Mouse (Mus musculus): ENCODE measurements around the gene Igf2bp2. TPM values are rescaled to one million over a fixed set of nuclear protein-coding genes. Genes with fewer than 3 reads are reported as not detected.

The Igf2bp2 gene
- total and polyA plus RNA-seq, 3 experiments: 0.43 to 1.5 (median 0.51) TPM

DNA sequence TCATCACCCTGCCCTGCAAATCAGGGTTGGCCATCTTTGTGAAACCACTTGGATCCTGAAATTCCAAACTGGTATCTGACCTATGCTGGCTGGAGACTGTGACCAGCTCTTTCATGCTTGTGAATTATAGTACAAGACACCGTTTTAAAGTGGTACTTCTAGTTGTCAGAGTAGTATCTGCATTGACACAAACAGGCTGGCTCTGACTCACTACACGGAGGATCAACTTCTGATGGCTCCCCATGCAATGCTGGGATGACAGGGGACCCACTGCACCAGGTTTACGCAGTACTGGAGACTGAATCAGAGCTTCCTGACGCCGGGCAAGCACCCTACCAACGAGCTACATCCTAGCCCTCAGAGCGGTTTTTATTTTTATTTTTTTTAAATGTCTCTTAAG is 17.0 kb downstream of the Igf2bp2 start:
- dilution Hi-C loops (cut with MboI; ENCODE audit: extremely low pct_ligation_motif_present, extremely low pct_unique_long_range_greater_than_20kb, low sequenced_read_pairs) (no loop called here), in situ Hi-C loops (cut with MboI; ENCODE audit: low pct_ligation_motif_present, low pct_unique_long_range_greater_than_20kb, low sequenced_read_pairs) (no loop called here)
- H3K4me1 ChIP-seq (ENCODE audit: control insufficient read depth in 1 of 2, insufficient read depth in 2 of 2): peaks cover 5 to 12% of the 10 kb centered on the region in 2 experiments

DNA sequence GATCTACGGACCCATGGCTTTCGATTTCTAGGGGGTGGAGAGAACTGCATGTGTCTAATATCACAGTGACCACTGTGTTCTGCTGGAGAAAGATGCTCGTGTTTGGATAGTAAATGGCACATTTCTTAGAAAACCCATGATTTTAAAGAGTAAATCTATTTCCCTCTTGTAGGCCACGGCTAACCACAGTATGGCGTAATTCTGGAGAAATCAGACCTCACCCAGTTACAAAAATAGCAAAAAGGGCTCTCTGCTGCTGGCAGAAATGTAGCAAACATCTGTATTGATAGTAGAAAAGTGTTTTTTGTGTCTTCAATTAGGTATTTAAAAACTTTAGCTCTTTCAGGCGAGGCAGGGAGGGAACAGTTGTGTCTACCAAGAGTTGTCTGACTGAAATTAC is 18.6 kb downstream of the Igf2bp2 start:
- no peaks in the 10 kb centered on the region for H3K79me2 ChIP-seq (replicated peaks; ENCODE audit: control insufficient read depth, extremely low read depth, insufficient read depth, poor library complexity, severe bottlenecking)
- H3K4me1 ChIP-seq (ENCODE audit: control insufficient read depth in 1 of 2, insufficient read depth in 2 of 2): peaks cover 5 to 11% of the 10 kb centered on the region in 2 experiments
- H3K4me2 ChIP-seq (ENCODE audit: insufficient read depth, low read depth, poor library complexity, severe bottlenecking): no peak overlapping the region
- no peaks in the 10 kb centered on the region for H3K36me3 ChIP-seq (replicated peaks in 1 of 2; ENCODE audit: control insufficient read depth in 1 of 2, insufficient read depth in 1 of 2, low read length in 1 of 2)
- no peak overlapping the region for H3K4me3 ChIP-seq (replicated peaks in 1 of 3; ENCODE audit: low read depth in 2 of 3, low read length in 2 of 3, poor library complexity in 1 of 3)
- in situ Hi-C loops (cut with MboI; ENCODE audit: low pct_ligation_motif_present, low pct_unique_long_range_greater_than_20kb, low sequenced_read_pairs): no loop called here
- TF ChIP-seq NELFE (IDR thresholded peaks at IDR 0.05; ENCODE audit: low read depth, low read length): no peak
- TF ChIP-seq JUND (conservative IDR thresholded peaks at IDR 0.05; ENCODE audit: low read depth, low read length): no peak
- no peak for TF ChIP-seq MYC (IDR thresholded peaks at IDR 0.05; ENCODE audit: low read depth, low read length)
- no peak for TF ChIP-seq CTCF (conservative IDR thresholded peaks at IDR 0.05 in 1 of 2, IDR thresholded peaks at IDR 0.05 in 1 of 2; ENCODE audit: low read depth in 2 of 2, low read length in 2 of 2)
- TF ChIP-seq E2F4 (IDR thresholded peaks at IDR 0.05; ENCODE audit: insufficient replicate concordance, low read depth, low read length): no peak
- no peak for TF ChIP-seq UBTF (IDR thresholded peaks at IDR 0.05; ENCODE audit: low read depth, low read length)
- TF ChIP-seq MAFK (IDR thresholded peaks at IDR 0.05; ENCODE audit: insufficient replicate concordance, low read length): no peak
- TF ChIP-seq SIN3A (IDR thresholded peaks at IDR 0.05; ENCODE audit: low read length): no peak
- no peak for TF ChIP-seq IRF4 (IDR thresholded peaks at IDR 0.05; ENCODE audit: low read depth, low read length)
- no peak for TF ChIP-seq RCOR1 (conservative IDR thresholded peaks at IDR 0.05; ENCODE audit: low read depth, low read length)
- no peak for TF ChIP-seq EP300 (IDR thresholded peaks at IDR 0.05; ENCODE audit: low read length)
- TF ChIP-seq CHD2 (IDR thresholded peaks at IDR 0.05; ENCODE audit: low read length): no peak
- no peak for TF ChIP-seq ZNF384 (IDR thresholded peaks at IDR 0.05; ENCODE audit: low read depth, low read length)
- TF ChIP-seq POLR2AphosphoS2 (IDR thresholded peaks at IDR 0.05; ENCODE audit: low read depth, low read length): no peak
- TF ChIP-seq ELF1 (IDR thresholded peaks at IDR 0.05; ENCODE audit: low read depth, low read length): no peak
- TF ChIP-seq HCFC1 (IDR thresholded peaks at IDR 0.05; ENCODE audit: low read depth, low read length): no peak
- TF ChIP-seq BHLHE40 (IDR thresholded peaks at IDR 0.05; ENCODE audit: low read depth, low read length): no peak
- no peak for TF ChIP-seq TBP (conservative IDR thresholded peaks at IDR 0.05; ENCODE audit: low read depth, low read length)
- TF ChIP-seq MAZ (IDR thresholded peaks at IDR 0.05; ENCODE audit: low read depth, low read length): no peak
- no peak for TF ChIP-seq GABPA (IDR thresholded peaks at IDR 0.05; ENCODE audit: insufficient replicate concordance, low read depth, low read length)
- dilution Hi-C loops (cut with MboI; ENCODE audit: extremely low pct_ligation_motif_present, extremely low pct_unique_long_range_greater_than_20kb, low sequenced_read_pairs): no loop called here
- no peaks in the 10 kb centered on the region for H3K27me3 ChIP-seq (replicated peaks)
- no peak overlapping the region for H3K9ac ChIP-seq (ENCODE audit: insufficient read depth, low read depth)
- no peak for DNase-seq (ENCODE audit: extremely low read depth)
- no peaks in the 10 kb centered on the region for H3K9me3 ChIP-seq (replicated peaks; ENCODE audit: low read length)
- H3K27ac ChIP-seq (ENCODE audit: insufficient read depth, low read depth): no peak overlapping the region

More for the DNA sequence above, 17.0 kb downstream of the Igf2bp2 start:
- DNase-seq (ENCODE audit: extremely low read depth): no peak
- H3K9me3 ChIP-seq (replicated peaks; ENCODE audit: low read length): no peaks in the 10 kb centered on the region
- H3K79me2 ChIP-seq (replicated peaks; ENCODE audit: control insufficient read depth, extremely low read depth, insufficient read depth, poor library complexity, severe bottlenecking): no peaks in the 10 kb centered on the region
- no peaks in the 10 kb centered on the region for H3K27me3 ChIP-seq (replicated peaks)
- no peak overlapping the region for H3K27ac ChIP-seq (ENCODE audit: insufficient read depth, low read depth)
- TF ChIP-seq PAX5 (IDR thresholded peaks at IDR 0.05; ENCODE audit: low read length) (no peak), ZC3H11A (IDR thresholded peaks at IDR 0.05; ENCODE audit: low read depth, low read length) (no peak), BHLHE40 (IDR thresholded peaks at IDR 0.05; ENCODE audit: low read depth, low read length) (no peak), CTCF (conservative IDR thresholded peaks at IDR 0.05 in 1 of 2, IDR thresholded peaks at IDR 0.05 in 1 of 2; ENCODE audit: low read depth in 2 of 2, low read length in 2 of 2) (no peak), ZMIZ1 (IDR thresholded peaks at IDR 0.05; ENCODE audit: low read depth, low read length) (no peak), KAT2A (IDR thresholded peaks at IDR 0.05; ENCODE audit: insufficient replicate concordance, low read length) (no peak)
- no peak overlapping the region for H3K9ac ChIP-seq (ENCODE audit: insufficient read depth, low read depth)
- H3K4me3 ChIP-seq (replicated peaks in 1 of 3; ENCODE audit: low read depth in 2 of 3, low read length in 2 of 3, poor library complexity in 1 of 3): no peak overlapping the region
- no peak overlapping the region for H3K4me2 ChIP-seq (ENCODE audit: insufficient read depth, low read depth, poor library complexity, severe bottlenecking)
- H3K36me3 ChIP-seq (replicated peaks in 1 of 2; ENCODE audit: control insufficient read depth in 1 of 2, insufficient read depth in 1 of 2, low read length in 1 of 2): no peaks in the 10 kb centered on the region

Data from CH12.LX (cell line).